Mouse (Mus musculus) testis, adult 2 months (tissue): ENCODE data around the gene Sema3a.

Experiments
- CTCF ChIP-seq: fragments of 200-500 bp; IDR thresholded peaks from 2 replicates; pipeline ENCODE4 v1.5.1; 2012; ENCODE audit warnings: low read depth, mild to moderate bottlenecking, inconsistent platforms, low read length, moderate library complexity; ENCODE audit not compliant: control insufficient read depth, insufficient read depth, insufficient replicate concordance
- POLR2A ChIP-seq: fragments of 200-500 bp; IDR thresholded peaks from 2 replicates; pipeline ENCODE4 v1.6.1; 2012; ENCODE audit warnings: low read depth, mild to moderate bottlenecking, inconsistent platforms, low read length, moderate library complexity; ENCODE audit not compliant: control insufficient read depth

DNA sequence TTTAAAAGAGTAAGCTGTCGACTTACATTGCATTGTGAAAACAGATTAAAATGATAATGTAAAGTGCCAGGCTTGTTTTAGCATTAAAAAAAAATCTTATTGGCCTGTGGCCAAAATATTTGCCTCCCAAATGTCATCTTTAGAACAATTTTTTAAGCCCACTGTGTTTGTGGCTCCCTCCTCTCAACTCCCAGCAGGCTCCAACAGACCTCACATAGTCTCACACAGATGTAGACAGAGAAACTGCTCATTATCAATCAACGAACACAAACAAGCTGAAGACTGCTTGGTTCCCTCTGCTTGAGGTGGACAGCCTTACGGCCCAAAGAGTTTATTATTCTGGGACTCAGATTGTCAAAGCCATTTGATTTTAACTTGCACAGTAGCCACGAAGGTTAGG is 226.4 kb downstream of the Sema3a start:
- TF ChIP-seq CTCF, result no peak
- TF ChIP-seq POLR2A, result no peak
